Mouse (Mus musculus) bone marrow macrophage, adult 2 months (primary cell): ENCODE measurements around the gene Slc4a1.

ENCODE experiments used
- CTCF ChIP-seq: IDR thresholded peaks from 2 replicates; pipeline ENCODE4 v1.5.1; 2012; ENCODE audit warnings: low read depth, mild to moderate bottlenecking, low read length, moderate library complexity
- POLR2A ChIP-seq: IDR thresholded peaks from 2 replicates; pipeline ENCODE4 v1.6.1; 2012; ENCODE audit warnings: mild to moderate bottlenecking, low read depth, low read length, borderline replicate concordance

GRCm38 (mm10) chr11:102348771-102349170 lies 17.2 kb downstream of the Slc4a1 start:
- TF ChIP-seq CTCF (no peak), POLR2A (no peak)
